Mouse (Mus musculus) duodenum, adult 2 months (tissue): Measurements from ENCODE around the gene Olfr43. TPM values are rescaled to one million over a fixed set of nuclear protein-coding genes. Genes with fewer than 3 reads are reported as not detected.

Source experiments
- polyA plus RNA-seq: library from polyadenylated mRNA; depleted of rRNA; stranded (reverse); fragments of >200 nt; gene quantifications from 2 replicates; pipeline ENCODE4 v1.2.3, GENCODE M21; 2012; ENCODE audit warnings: low replicate concordance; rRNA removed

Olfr43 gene
- not detected in 2 replicates for polyA plus RNA-seq

DNA sequence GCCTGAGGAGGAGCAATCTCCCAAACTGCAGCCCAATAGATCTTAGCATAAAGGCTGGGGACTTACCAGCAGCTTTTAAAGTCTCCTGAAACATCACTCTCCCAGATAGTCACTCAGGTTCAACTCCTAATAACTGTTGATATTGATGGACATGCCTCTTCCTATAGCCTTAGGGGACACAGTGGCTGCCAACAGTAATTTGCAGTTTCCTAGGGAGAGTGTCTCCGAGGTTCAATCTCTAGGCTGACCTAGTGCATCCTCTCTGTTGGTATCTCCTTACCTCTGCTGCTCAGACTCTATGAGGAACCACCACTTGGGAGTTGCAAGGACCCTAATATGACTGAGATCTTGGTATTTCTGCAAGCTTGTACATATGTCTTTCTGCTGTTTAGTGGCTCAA is at the start of gene Olfr43:
Olfr43 (minus strand) TSS at position 101 of the 400 bp plus-strand sequence.

DNA sequence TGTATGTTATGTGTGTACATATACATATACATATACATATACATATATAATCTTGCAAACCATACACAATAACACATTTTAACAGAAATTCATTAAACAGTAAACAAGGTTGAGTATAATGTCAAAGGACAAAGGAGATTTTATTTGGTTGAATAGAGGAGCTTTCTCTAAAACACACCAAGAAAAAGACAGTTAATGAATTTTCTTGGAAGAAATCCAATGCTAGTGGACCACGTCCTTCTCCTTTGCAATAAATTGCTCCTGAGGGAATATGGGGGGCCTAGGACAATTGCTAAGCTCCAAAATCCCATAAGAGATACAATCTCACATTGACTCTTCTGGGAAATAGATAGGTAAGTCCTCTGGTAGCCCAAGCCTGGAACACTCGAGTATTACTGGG is 48.3 kb upstream of the Olfr43 start, which contains the start of gene Olfr406:
Olfr406 (plus strand) TSS at position 301 of the 400 bp plus-strand sequence.

DNA sequence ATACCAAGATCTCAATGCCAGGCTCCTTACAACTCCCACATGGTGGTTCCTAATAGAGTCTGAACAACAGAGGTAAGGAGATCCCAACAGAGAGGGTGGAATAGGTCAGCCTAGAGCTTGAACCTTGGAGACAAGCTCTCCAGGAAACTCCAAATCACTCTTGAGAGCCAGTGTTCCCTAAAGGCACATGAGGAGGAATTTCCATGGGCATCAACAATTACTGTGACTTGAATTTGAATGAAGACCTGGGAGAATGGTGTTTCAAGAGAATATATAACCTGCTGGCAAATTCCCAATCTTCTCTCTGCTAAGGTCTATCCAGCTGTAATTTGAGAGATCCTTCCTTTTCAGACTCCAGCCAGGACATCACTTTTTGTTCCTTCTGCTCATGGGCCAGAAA is 25.2 kb downstream of the Olfr43 start, which contains the start of gene Olfr403:
Olfr403 (plus strand) TSS at position 301 of the 400 bp plus-strand sequence.

Other genes with a start within 250 kb of the Olfr43 start
- not detected in 2 replicates for gene Olfr398, start 221.0 kb downstream of the Olfr43 start, polyA plus RNA-seq
- gene Olfr139, start 154.8 kb downstream of the Olfr43 start, polyA plus RNA-seq: not detected in 2 replicates
- not detected in 2 replicates for gene Olfr399, start 154.8 kb downstream of the Olfr43 start, polyA plus RNA-seq
- not detected in 2 replicates for gene Zfp616, start 141.4 kb downstream of the Olfr43 start, polyA plus RNA-seq
- gene Olfr401, start 97.7 kb downstream of the Olfr43 start, polyA plus RNA-seq: not detected in 2 replicates
- not detected in 2 replicates for gene Olfr402, start 57.9 kb downstream of the Olfr43 start, polyA plus RNA-seq
- gene Olfr403, start 25.1 kb downstream of the Olfr43 start, polyA plus RNA-seq: not detected in 2 replicates
- gene Olfr406, start 48.4 kb upstream of the Olfr43 start, polyA plus RNA-seq: not detected in 2 replicates
- not detected in 2 replicates for gene Olfr59, start 72.4 kb upstream of the Olfr43 start, polyA plus RNA-seq
- gene Olfr410, start 126.7 kb upstream of the Olfr43 start, polyA plus RNA-seq: not detected in 2 replicates
- not detected in 2 replicates for gene Olfr411, start 141.3 kb upstream of the Olfr43 start, polyA plus RNA-seq
- not detected in 2 replicates for gene Olfr412, start 150.7 kb upstream of the Olfr43 start, polyA plus RNA-seq